Mouse (Mus musculus): ENCODE results near the gene Prss56.

DNA sequence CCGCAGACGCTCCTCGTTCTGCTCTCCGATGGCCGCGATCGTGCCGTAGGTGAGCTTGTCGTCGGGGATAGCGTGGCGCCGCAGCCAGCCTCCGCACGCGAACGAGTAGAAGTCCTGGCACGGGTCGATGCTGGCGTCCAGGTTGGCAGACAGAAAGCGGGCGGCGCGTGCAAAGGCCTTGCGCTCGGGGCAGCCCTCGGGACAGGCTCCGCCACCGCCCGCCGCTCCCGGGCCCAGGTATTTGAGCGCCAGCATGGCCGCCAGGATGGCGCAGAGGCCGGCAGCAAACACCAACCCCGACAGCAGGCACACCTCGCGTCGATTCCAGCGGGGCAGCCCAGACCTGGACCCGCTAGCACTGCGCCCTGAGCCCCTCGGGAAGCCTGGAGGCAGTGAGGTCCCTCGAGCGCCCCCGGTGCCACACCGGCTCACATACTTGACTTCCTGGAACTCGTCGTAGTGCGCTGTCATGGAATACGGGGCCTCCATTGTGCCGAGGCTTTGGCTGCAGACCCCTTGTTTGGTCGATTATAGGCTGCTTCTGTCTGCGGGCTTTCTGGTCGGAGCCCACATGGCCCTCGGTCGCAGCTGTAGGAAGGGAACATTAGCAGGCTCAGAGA lies 28.5 kb upstream of the Prss56 start:
- TF ChIP-seq CTCF (IDR thresholded peaks at IDR 0.05; ENCODE audit: control insufficient read depth, insufficient read depth, low read length), result no peak
- TF ChIP-seq POLR2A (IDR thresholded peaks at IDR 0.05; ENCODE audit: borderline replicate concordance, control insufficient read depth, low read depth, low read length), result no peak

All from bone marrow, adult 2 months (tissue).